Mouse (Mus musculus) c-Kit-positive CD71-positive TER-119-negative erythroid progenitor cells, embryonic 14.5 days (primary cell): ENCODE measurements around the gene Slc22a14.

Experiments used
- DNase-seq: peaks from one replicate; pipeline ENCODE4 v3.0.0-alpha.2; 2013; ENCODE audit warnings: low read depth

The Slc22a14 gene

DNA sequence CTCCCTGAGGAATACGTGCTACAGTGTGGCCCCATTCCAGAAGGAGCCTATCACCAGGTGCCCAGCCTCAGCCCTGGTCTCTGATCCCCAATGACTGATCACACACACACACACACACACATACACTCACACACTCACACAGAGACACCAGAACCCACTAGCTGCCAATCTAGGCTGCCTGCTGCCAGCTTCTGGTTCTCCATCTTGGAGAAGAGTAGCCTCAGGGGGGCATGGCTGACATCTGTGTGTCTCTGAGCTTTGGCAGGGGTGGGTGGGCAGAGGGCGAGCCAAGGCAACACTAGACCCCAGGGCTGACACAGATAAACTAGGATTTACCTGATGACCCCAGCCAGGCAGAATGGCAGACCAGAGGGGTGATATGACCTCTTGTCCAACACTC is 226.5 kb downstream of the Slc22a14 start:
- no peak for DNase-seq

DNA sequence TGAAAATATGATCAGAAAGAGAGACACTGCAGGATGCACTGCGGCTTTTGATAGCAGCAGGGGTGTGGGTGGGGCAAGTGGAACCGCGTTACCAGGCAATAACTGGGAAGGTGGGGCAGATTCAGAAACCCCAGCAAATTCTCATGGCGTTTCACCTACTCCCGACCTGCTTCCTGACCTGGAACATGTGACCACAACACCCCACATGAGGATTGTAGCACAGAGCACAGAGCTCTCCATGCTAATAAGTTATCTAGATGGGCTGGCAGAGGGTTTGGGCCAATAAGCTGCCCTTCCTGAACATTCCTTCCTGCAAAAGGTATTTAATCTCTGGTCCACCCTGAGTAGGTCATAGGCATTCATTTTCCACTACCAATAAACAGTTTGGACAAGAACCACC is 234.7 kb downstream of the Slc22a14 start:
- no peak for DNase-seq

GRCm38 (mm10) chr9:119128436-119129181 is 236.7 kb downstream of the Slc22a14 start:
- no peak for DNase-seq

GRCm38 (mm10) chr9:119122596-119123369 is 242.6 kb downstream of the Slc22a14 start:
- no peak for DNase-seq

- no peak for DNase-seq
Measured at GRCm38 (mm10) chr9:119120168-119120560, 245.2 kb downstream of the Slc22a14 start.
